Mouse (Mus musculus) kidney, adult 2 months (tissue): Measurements from ENCODE around the gene Sfmbt2.

ENCODE experiments used
- CTCF ChIP-seq: fragments of 200-500 bp; conservative IDR thresholded peaks from 2 replicates; pipeline ENCODE4 v1.5.1; 2011; ENCODE audit warnings: low read depth, mild to moderate bottlenecking, control low read depth, low read length, moderate library complexity, mixed read lengths; ENCODE audit not compliant: insufficient read depth, insufficient read length
- POLR2A ChIP-seq: fragments of 200-500 bp; IDR thresholded peaks from one replicate; pipeline ENCODE4 v1.6.1; 2011; ENCODE audit warnings: low read depth, low read length, control low read depth

DNA sequence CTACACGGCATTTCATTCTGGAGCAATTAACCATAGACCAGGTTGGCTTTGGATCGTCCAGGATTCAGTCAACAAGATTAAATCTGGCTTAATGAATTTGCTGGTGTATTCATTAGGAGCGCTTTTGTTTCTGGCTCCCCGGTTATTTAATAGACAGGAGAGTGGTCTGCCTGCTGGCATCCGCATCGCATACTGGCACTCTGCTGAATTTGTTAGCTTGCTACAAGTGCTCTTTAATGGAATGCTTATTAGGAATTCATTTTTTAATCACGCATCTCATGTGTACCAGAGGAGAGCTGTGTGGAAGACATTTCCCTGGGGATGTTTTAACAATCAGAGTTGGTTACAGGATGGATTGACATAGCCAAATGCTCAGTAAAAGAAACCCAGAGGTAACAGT lies 155.3 kb downstream of the Sfmbt2 start:
- TF ChIP-seq CTCF (no peak), POLR2A (no peak)
